Mouse (Mus musculus) midbrain, embryonic 16.5 days (tissue): Measurements from ENCODE around the gene Gramd4. TPM values are rescaled to one million over a fixed set of nuclear protein-coding genes. Genes with fewer than 3 reads are reported as not detected.
"Not testable (repeated sequence)": the region's sequence is repeated elsewhere in the genome, so short reads cannot be mapped to it uniquely, and the experiment has no call there.

Source experiments
- ATAC-seq: fragments of 200-750 bp; cut with Nextera tagmentation; 2 replicates; pipeline ENCODE4 v1.8.0; 2017; ENCODE audit warnings: moderate TSS enrichment
- H3K27ac ChIP-seq: fragments of 300-500 bp; sonication (generic); 2 replicates; pipeline ENCODE4 v1.5.1; 2014; ENCODE audit warnings: mild to moderate bottlenecking, low read length, mixed read lengths
- H3K27me3 ChIP-seq: fragments of 300-500 bp; sonication (generic); 2 replicates; pipeline ENCODE4 v1.6.1; 2014; ENCODE audit warnings: low read depth, low read length, mixed read lengths; ENCODE audit not compliant: control insufficient read depth, insufficient read depth
- H3K36me3 ChIP-seq: fragments of 300-500 bp; sonication (generic); 2 replicates; pipeline ENCODE4 v1.6.1; 2014; ENCODE audit warnings: mild to moderate bottlenecking, low read length, moderate library complexity, mixed read lengths; ENCODE audit not compliant: control insufficient read depth, insufficient read depth
- H3K4me1 ChIP-seq: fragments of 300-500 bp; sonication (generic); 2 replicates; pipeline ENCODE4 v1.6.1; 2014; ENCODE audit warnings: mild to moderate bottlenecking, low read length, mixed read lengths; ENCODE audit not compliant: control insufficient read depth, insufficient read depth
- H3K4me2 ChIP-seq: fragments of 300-500 bp; sonication (generic); 2 replicates; pipeline ENCODE4 v1.6.1; 2014; ENCODE audit warnings: mild to moderate bottlenecking, low read length, mixed read lengths
- H3K4me3 ChIP-seq: fragments of 300-500 bp; sonication (generic); 2 replicates; pipeline ENCODE4 v1.5.1; 2014; ENCODE audit warnings: low read depth, mild to moderate bottlenecking, low read length, moderate library complexity, mixed read lengths
- H3K9ac ChIP-seq: fragments of 300-500 bp; sonication (generic); 2 replicates; pipeline ENCODE4 v1.6.1; 2014; ENCODE audit warnings: low read depth, low read length, mixed read lengths
- H3K9me3 ChIP-seq: fragments of 300-500 bp; sonication (generic); replicated peaks from 2 replicates; pipeline ENCODE4 v1.6.1; 2014; ENCODE audit warnings: mild to moderate bottlenecking, low read length, mixed read lengths; ENCODE audit not compliant: control insufficient read depth, poor library complexity, severe bottlenecking
- whole genome bisulfite sequencing: fragments of 180-500 bp; shearing (Covaris S2); extraction: QIAGEN DNeasy Blood & Tissue Kit; methylation state at CpG from one replicate; pipeline ENCODE4 v1.1.7; 2014; 5-methylcytosine and 5-hydroxymethylcytosine counted together
- polyA plus RNA-seq: library from polyadenylated mRNA; unstranded; fragments of >200 nt; fragmentation: Nextera tagmentation; extraction: Ambion mirVana; gene quantifications from 2 replicates; pipeline ENCODE4 v1.2.1, GENCODE M21; 2015

Gene Gramd4
- polyA plus RNA-seq, 1 experiment from 2014 or later = 36.7 TPM

GRCm38 (mm10) chr15:86146922-86147321 lies 89.4 kb downstream of the Gramd4 start:
- Histone ChIP-seq H3K9ac (no peak overlapping the region), H3K4me1 (no peaks in the 10 kb centered on the region), H3K4me3 (no peak overlapping the region), H3K4me2 (no peak overlapping the region), H3K36me3 (peaks cover 21% of the 10 kb centered on the region), H3K27me3 (no peaks in the 10 kb centered on the region), H3K9me3 (no peaks in the 10 kb centered on the region), H3K27ac (no peak overlapping the region)
- no peak for ATAC-seq
- WGBS = 88% methylated on average over 8 of the region's 8 CpGs

GRCm38 (mm10) chr15:86150593-86150992 lies 93.1 kb downstream of the Gramd4 start:
- H3K4me3 ChIP-seq = no peak overlapping the region
- ATAC-seq = no peak
- H3K27me3 ChIP-seq = no peaks in the 10 kb centered on the region
- H3K36me3 ChIP-seq = peaks cover 27% of the 10 kb centered on the region
- H3K4me2 ChIP-seq = no peak overlapping the region
- H3K4me1 ChIP-seq = no peaks in the 10 kb centered on the region
- WGBS = 74% methylated on average over 4 of the region's 4 CpGs
- no peak overlapping the region for H3K27ac ChIP-seq
- H3K9ac ChIP-seq = no peak overlapping the region
- H3K9me3 ChIP-seq = no peaks in the 10 kb centered on the region

GRCm38 (mm10) chr15:86153481-86153960 lies 96.0 kb downstream of the Gramd4 start:
- WGBS = 87% methylated on average over 12 of the region's 12 CpGs
- Histone ChIP-seq H3K4me1 (no peaks in the 10 kb centered on the region), H3K9ac (no peak overlapping the region), H3K9me3 (no peaks in the 10 kb centered on the region), H3K4me2 (no peak overlapping the region), H3K4me3 (no peak overlapping the region), H3K27ac (no peak overlapping the region), H3K36me3 (peaks cover 27% of the 10 kb centered on the region), H3K27me3 (no peaks in the 10 kb centered on the region)
- no peak for ATAC-seq

- Histone ChIP-seq H3K9ac (no peak overlapping the region), H3K4me2 (no peak overlapping the region), H3K9me3 (no peaks in the 10 kb centered on the region), H3K27me3 (no peaks in the 10 kb centered on the region), H3K4me3 (no peak overlapping the region), H3K27ac (no peak overlapping the region), H3K36me3 (peaks cover 25% of the 10 kb centered on the region), H3K4me1 (no peaks in the 10 kb centered on the region)
- 68% methylated on average over 5 of the region's 5 CpGs for WGBS
- no peak for ATAC-seq
Measured at GRCm38 (mm10) chr15:86156492-86156891, 99.0 kb downstream of the Gramd4 start.

- no peak for ATAC-seq
- Histone ChIP-seq H3K4me1 (no peaks in the 10 kb centered on the region), H3K4me2 (no peak overlapping the region), H3K9ac (no peak overlapping the region), H3K4me3 (no peak overlapping the region), H3K36me3 (peaks cover 28% of the 10 kb centered on the region), H3K9me3 (no peaks in the 10 kb centered on the region), H3K27me3 (no peaks in the 10 kb centered on the region), H3K27ac (no peak overlapping the region)
- 88% methylated on average over 16 of the region's 16 CpGs for WGBS
Measured at GRCm38 (mm10) chr15:86159093-86159492, 101.6 kb downstream of the Gramd4 start.

GRCm38 (mm10) chr15:86159719-86160118 lies 102.2 kb downstream of the Gramd4 start:
- no peaks in the 10 kb centered on the region for H3K27me3 ChIP-seq
- 93% methylated on average over 5 of the region's 5 CpGs for WGBS
- ATAC-seq = no peak
- no peaks in the 10 kb centered on the region for H3K9me3 ChIP-seq
- no peak overlapping the region for H3K4me3 ChIP-seq
- H3K36me3 ChIP-seq = peaks cover 21% of the 10 kb centered on the region
- H3K4me1 ChIP-seq = no peaks in the 10 kb centered on the region
- H3K27ac ChIP-seq = no peak overlapping the region
- H3K9ac ChIP-seq = no peak overlapping the region
- H3K4me2 ChIP-seq = no peak overlapping the region

- Histone ChIP-seq H3K4me3 (no peak overlapping the region), H3K27ac (no peak overlapping the region), H3K4me1 (no peaks in the 10 kb centered on the region), H3K27me3 (no peaks in the 10 kb centered on the region), H3K36me3 (peaks cover 18% of the 10 kb centered on the region), H3K9ac (no peak overlapping the region), H3K9me3 (no peaks in the 10 kb centered on the region), H3K4me2 (no peak overlapping the region)
- no peak for ATAC-seq
- WGBS = 88% methylated on average over 10 of the region's 10 CpGs
Measured at GRCm38 (mm10) chr15:86160906-86161305, 103.4 kb downstream of the Gramd4 start.

GRCm38 (mm10) chr15:86161800-86162199 lies 104.3 kb downstream of the Gramd4 start:
- not testable (repeated sequence) for H3K4me1 ChIP-seq, ATAC-seq, H3K27ac ChIP-seq, H3K4me2 ChIP-seq, H3K4me3 ChIP-seq, H3K27me3 ChIP-seq, H3K9me3 ChIP-seq, H3K9ac ChIP-seq
- WGBS = 96% methylated on average over 3 of the region's 3 CpGs
- H3K36me3 ChIP-seq = peaks cover 11% of the 10 kb centered on the region; the same call in 1 of the 2 replicates

- no peaks in the 10 kb centered on the region for H3K9me3 ChIP-seq
- WGBS = 81% methylated on average over 21 of the region's 21 CpGs
- H3K4me1 ChIP-seq = peaks cover 8% of the 10 kb centered on the region
- no peak overlapping the region for H3K9ac ChIP-seq
- H3K36me3 ChIP-seq = peaks cover 11% of the 10 kb centered on the region; the same call in 1 of the 2 replicates
- H3K4me3 ChIP-seq = no peak overlapping the region
- no peaks in the 10 kb centered on the region for H3K27me3 ChIP-seq
- no peak for ATAC-seq
- no peak overlapping the region for H3K4me2 ChIP-seq
- H3K27ac ChIP-seq = no peak overlapping the region
Measured at GRCm38 (mm10) chr15:86164718-86165345, 107.3 kb downstream of the Gramd4 start.
